Mouse (Mus musculus): Measurements from ENCODE around the gene Abcc4.
"Not testable (repeated sequence)": the region's sequence is repeated elsewhere in the genome, so short reads cannot be mapped to it uniquely, and the experiment has no call there.

Gene Abcc4

GRCm38 (mm10) chr14:118579013-118579728 lies 126.8 kb downstream of the Abcc4 start:
- DNase-seq (ENCODE audit: low read depth, low spot score) = no peak

- DNase-seq (ENCODE audit: low read depth, low spot score) = no peak
Measured at GRCm38 (mm10) chr14:118577895-118578294, 128.1 kb downstream of the Abcc4 start.

GRCm38 (mm10) chr14:118572688-118573245 lies 133.3 kb downstream of the Abcc4 start:
- DNase-seq (ENCODE audit: low read depth, low spot score) = no peak

GRCm38 (mm10) chr14:118569586-118569985 lies 136.4 kb downstream of the Abcc4 start:
- no peak for DNase-seq (ENCODE audit: low read depth, low spot score)

- DNase-seq (ENCODE audit: low read depth, low spot score) = no peak
Measured at GRCm38 (mm10) chr14:118568116-118568673, 137.8 kb downstream of the Abcc4 start.

- no peak for DNase-seq (ENCODE audit: low read depth, low spot score)
Measured at GRCm38 (mm10) chr14:118566809-118567208, 139.2 kb downstream of the Abcc4 start.

- peak; percentile 21 for DNase-seq (ENCODE audit: low read depth, low spot score)
Measured at GRCm38 (mm10) chr14:118566214-118566688, 139.8 kb downstream of the Abcc4 start.

- no peak for DNase-seq (ENCODE audit: low read depth, low spot score)
Measured at GRCm38 (mm10) chr14:118565696-118566095, 140.3 kb downstream of the Abcc4 start.

- no peak for DNase-seq (ENCODE audit: low read depth, low spot score)
Measured at GRCm38 (mm10) chr14:118563570-118563969, 142.4 kb downstream of the Abcc4 start.

- no peak for DNase-seq (ENCODE audit: low read depth, low spot score)
Measured at GRCm38 (mm10) chr14:118552901-118553475, 153.0 kb downstream of the Abcc4 start.

GRCm38 (mm10) chr14:118552390-118552789 lies 153.6 kb downstream of the Abcc4 start:
- no peak for DNase-seq (ENCODE audit: low read depth, low spot score)

- no peak for DNase-seq (ENCODE audit: low read depth, low spot score)
Measured at GRCm38 (mm10) chr14:118551725-118552285, 154.2 kb downstream of the Abcc4 start.

GRCm38 (mm10) chr14:118551061-118551724 lies 154.8 kb downstream of the Abcc4 start:
- no peak for DNase-seq (ENCODE audit: low read depth, low spot score)

- DNase-seq (ENCODE audit: low read depth, low spot score) = no peak
Measured at GRCm38 (mm10) chr14:118544493-118544892, 161.5 kb downstream of the Abcc4 start.

GRCm38 (mm10) chr14:118542947-118543346 lies 163.1 kb downstream of the Abcc4 start:
- DNase-seq (ENCODE audit: low read depth, low spot score) = no peak

GRCm38 (mm10) chr14:118531539-118531938 lies 174.5 kb downstream of the Abcc4 start:
- no peak for DNase-seq (ENCODE audit: low read depth, low spot score)

- DNase-seq (ENCODE audit: low read depth, low spot score) = no peak
Measured at GRCm38 (mm10) chr14:118514280-118515031, 191.6 kb downstream of the Abcc4 start.

GRCm38 (mm10) chr14:118511715-118512114 lies 194.3 kb downstream of the Abcc4 start:
- DNase-seq (ENCODE audit: low read depth, low spot score) = not testable (repeated sequence)

- DNase-seq (ENCODE audit: low read depth, low spot score) = no peak
Measured at GRCm38 (mm10) chr14:118510793-118511192, 195.2 kb downstream of the Abcc4 start.

- DNase-seq (ENCODE audit: low read depth, low spot score) = no peak
Measured at GRCm38 (mm10) chr14:118510216-118510615, 195.8 kb downstream of the Abcc4 start.

GRCm38 (mm10) chr14:118507829-118508228 lies 198.2 kb downstream of the Abcc4 start:
- no peak for DNase-seq (ENCODE audit: low read depth, low spot score)

Data from telencephalon, adult 2 months (tissue).